Mouse (Mus musculus): ENCODE data around the gene Fasl.
A peak's percentile ranks its signal among the peaks of the same experiment; 100 is the strongest.

The Fasl gene

GRCm38 (mm10) chr1:161788339-161788738 is at the start of gene Fasl:
Fasl (minus strand) TSS chr1:161788495.
- DNase-seq: peak; percentile 5

- no peak for DNase-seq
Observed at GRCm38 (mm10) chr1:161826677-161827076, 38.4 kb upstream of the Fasl start.

GRCm38 (mm10) chr1:161809428-161809827 is 21.1 kb upstream of the Fasl start:
- DNase-seq: no peak

GRCm38 (mm10) chr1:161808980-161809379 is 20.7 kb upstream of the Fasl start:
- DNase-seq: no peak

- DNase-seq: no peak
Observed at GRCm38 (mm10) chr1:161804541-161804971, 16.3 kb upstream of the Fasl start.

- DNase-seq: no peak
Observed at GRCm38 (mm10) chr1:161801321-161801720, 13.0 kb upstream of the Fasl start.

- DNase-seq: no peak
Observed at GRCm38 (mm10) chr1:161800256-161800655, 12.0 kb upstream of the Fasl start.

- no peak for DNase-seq
Observed at GRCm38 (mm10) chr1:161799791-161800190, 11.5 kb upstream of the Fasl start.

- no peak for DNase-seq
Observed at GRCm38 (mm10) chr1:161798866-161799265, 10.6 kb upstream of the Fasl start.

GRCm38 (mm10) chr1:161794447-161795211 is 6.3 kb upstream of the Fasl start:
- DNase-seq: no peak

GRCm38 (mm10) chr1:161793321-161793720 is 5.0 kb upstream of the Fasl start:
- DNase-seq: no peak

GRCm38 (mm10) chr1:161792687-161792969 is 4.3 kb upstream of the Fasl start:
- DNase-seq: no peak

GRCm38 (mm10) chr1:161791854-161792686 is 3.8 kb upstream of the Fasl start:
- no peak for DNase-seq

GRCm38 (mm10) chr1:161782725-161783124 is 5.6 kb downstream of the Fasl start:
- DNase-seq: no peak

GRCm38 (mm10) chr1:161781594-161781993 is 6.7 kb downstream of the Fasl start:
- no peak for DNase-seq

GRCm38 (mm10) chr1:161779057-161779456 is 9.2 kb downstream of the Fasl start:
- no peak for DNase-seq

GRCm38 (mm10) chr1:161775151-161775550 is 13.1 kb downstream of the Fasl start:
- no peak for DNase-seq

- DNase-seq: no peak
Observed at GRCm38 (mm10) chr1:161771293-161771692, 17.0 kb downstream of the Fasl start.

- DNase-seq: no peak
Observed at GRCm38 (mm10) chr1:161769329-161769728, 19.0 kb downstream of the Fasl start.

- DNase-seq: no peak
Observed at GRCm38 (mm10) chr1:161767101-161767524, 21.2 kb downstream of the Fasl start.

- DNase-seq: no peak
Observed at GRCm38 (mm10) chr1:161766656-161767055, 21.6 kb downstream of the Fasl start.

- no peak for DNase-seq
Observed at GRCm38 (mm10) chr1:161765932-161766331, 22.4 kb downstream of the Fasl start.

- DNase-seq: no peak
Observed at GRCm38 (mm10) chr1:161764964-161765363, 23.3 kb downstream of the Fasl start.

GRCm38 (mm10) chr1:161761556-161761955 is 26.7 kb downstream of the Fasl start:
- DNase-seq: no peak
